Mouse (Mus musculus): ENCODE results near the gene Fancc. TPM values are rescaled to one million over a fixed set of nuclear protein-coding genes. Genes with fewer than 3 reads are reported as not detected.
A peak's percentile ranks its signal among the peaks of the same experiment; 100 is the strongest.

The Fancc gene
- total and polyA plus RNA-seq, 2 experiments: 4.0 to 4.6 TPM

GRCm38 (mm10) chr13:63513374-63514098, 16.5 kb upstream of the Fancc start:
- no peak for DNase-seq (ENCODE audit: extremely low read depth, low read depth, low spot score)
- no peak for TF ChIP-seq POLR2A (IDR thresholded peaks at IDR 0.05; ENCODE audit: extremely low read depth, insufficient read depth, low read length)
- Histone ChIP-seq H3K79me2 (ENCODE audit: control insufficient read depth, insufficient read depth, low read length) (no peaks in the 10 kb centered on the region), H3K27me3 (ENCODE audit: control insufficient read depth, insufficient read depth, low read length) (no peaks in the 10 kb centered on the region), H3K36me3 (ENCODE audit: control insufficient read depth, insufficient read depth, low read length) (peaks cover 83% of the 10 kb centered on the region), H3K4me1 (ENCODE audit: control insufficient read depth, insufficient read depth, low read length) (no peaks in the 10 kb centered on the region), H3K9ac (ENCODE audit: low read depth, low read length) (no peak overlapping the region), H3K27ac (replicated peaks; ENCODE audit: insufficient read depth, low read depth, low read length) (no peak overlapping the region), H3K4me3 (ENCODE audit: insufficient read depth, low read depth, low read length) (no peak overlapping the region)
- 87% methylated on average over 26 of the region's 26 CpGs for WGBS

GRCm38 (mm10) chr13:63512411-63512810, 15.3 kb upstream of the Fancc start:
- DNase-seq (ENCODE audit: extremely low read depth, low read depth, low spot score): no peak
- H3K27ac ChIP-seq (replicated peaks; ENCODE audit: insufficient read depth, low read depth, low read length): no peak overlapping the region
- WGBS: 89% methylated on average over 6 of the region's 6 CpGs
- TF ChIP-seq CTCF (IDR thresholded peaks at IDR 0.05; ENCODE audit: low read depth, low read length) (no peak), POLR2A (IDR thresholded peaks at IDR 0.05; ENCODE audit: extremely low read depth, insufficient read depth, low read length) (no peak)
- no peak overlapping the region for H3K9ac ChIP-seq (ENCODE audit: low read depth, low read length)
- H3K79me2 ChIP-seq (ENCODE audit: control insufficient read depth, insufficient read depth, low read length): no peaks in the 10 kb centered on the region
- no peaks in the 10 kb centered on the region for H3K27me3 ChIP-seq (ENCODE audit: control insufficient read depth, insufficient read depth, low read length)
- peaks cover 82% of the 10 kb centered on the region for H3K36me3 ChIP-seq (ENCODE audit: control insufficient read depth, insufficient read depth, low read length)
- H3K4me3 ChIP-seq (ENCODE audit: insufficient read depth, low read depth, low read length): no peak overlapping the region
- no peaks in the 10 kb centered on the region for H3K4me1 ChIP-seq (ENCODE audit: control insufficient read depth, insufficient read depth, low read length)

- H3K27me3 ChIP-seq (ENCODE audit: control insufficient read depth, insufficient read depth, low read length): no peaks in the 10 kb centered on the region
- peaks cover 40% of the 10 kb centered on the region for H3K36me3 ChIP-seq (ENCODE audit: control insufficient read depth, insufficient read depth, low read length)
- H3K79me2 ChIP-seq (ENCODE audit: control insufficient read depth, insufficient read depth, low read length): no peaks in the 10 kb centered on the region
- TF ChIP-seq POLR2A (IDR thresholded peaks at IDR 0.05; ENCODE audit: extremely low read depth, insufficient read depth, low read length) (no peak), CTCF (IDR thresholded peaks at IDR 0.05; ENCODE audit: low read depth, low read length) (0 out of 2 replicates have a peak, but pooled peaks have one; percentile 21)
- H3K4me3 ChIP-seq (ENCODE audit: insufficient read depth, low read depth, low read length): no peak overlapping the region
- no peaks in the 10 kb centered on the region for H3K4me1 ChIP-seq (ENCODE audit: control insufficient read depth, insufficient read depth, low read length)
- no peak overlapping the region for H3K27ac ChIP-seq (replicated peaks; ENCODE audit: insufficient read depth, low read depth, low read length)
- 79% methylated on average over 5 of the region's 5 CpGs for WGBS
- H3K9ac ChIP-seq (ENCODE audit: low read depth, low read length): no peak overlapping the region
- peak; percentile 33 for DNase-seq (ENCODE audit: extremely low read depth, low read depth, low spot score)
Measured at GRCm38 (mm10) chr13:63507821-63508220, 10.7 kb upstream of the Fancc start.

GRCm38 (mm10) chr13:63507001-63507556, 10.0 kb upstream of the Fancc start:
- H3K36me3 ChIP-seq (ENCODE audit: control insufficient read depth, insufficient read depth, low read length): peaks cover 33% of the 10 kb centered on the region
- no peak for TF ChIP-seq CTCF (IDR thresholded peaks at IDR 0.05; ENCODE audit: low read depth, low read length)
- no peak for TF ChIP-seq POLR2A (IDR thresholded peaks at IDR 0.05; ENCODE audit: extremely low read depth, insufficient read depth, low read length)
- H3K4me3 ChIP-seq (ENCODE audit: insufficient read depth, low read depth, low read length): no peak overlapping the region
- H3K27me3 ChIP-seq (ENCODE audit: control insufficient read depth, insufficient read depth, low read length): no peaks in the 10 kb centered on the region
- 95% methylated on average over 6 of the region's 6 CpGs for WGBS
- H3K79me2 ChIP-seq (ENCODE audit: control insufficient read depth, insufficient read depth, low read length): no peaks in the 10 kb centered on the region
- no peak for DNase-seq (ENCODE audit: extremely low read depth, low read depth, low spot score)
- H3K27ac ChIP-seq (replicated peaks; ENCODE audit: insufficient read depth, low read depth, low read length): no peak overlapping the region
- H3K4me1 ChIP-seq (ENCODE audit: control insufficient read depth, insufficient read depth, low read length): no peaks in the 10 kb centered on the region
- H3K9ac ChIP-seq (ENCODE audit: low read depth, low read length): no peak overlapping the region

- Histone ChIP-seq H3K9ac (ENCODE audit: low read depth, low read length) (no peak overlapping the region), H3K27ac (replicated peaks; ENCODE audit: insufficient read depth, low read depth, low read length) (no peak overlapping the region), H3K36me3 (ENCODE audit: control insufficient read depth, insufficient read depth, low read length) (peaks cover 27% of the 10 kb centered on the region), H3K4me1 (ENCODE audit: control insufficient read depth, insufficient read depth, low read length) (no peaks in the 10 kb centered on the region), H3K27me3 (ENCODE audit: control insufficient read depth, insufficient read depth, low read length) (no peaks in the 10 kb centered on the region), H3K79me2 (ENCODE audit: control insufficient read depth, insufficient read depth, low read length) (no peaks in the 10 kb centered on the region), H3K4me3 (ENCODE audit: insufficient read depth, low read depth, low read length) (no peak overlapping the region)
- WGBS: 24% methylated on average over 1 of the region's 1 CpGs
- DNase-seq (ENCODE audit: extremely low read depth, low read depth, low spot score): no peak
- TF ChIP-seq CTCF (IDR thresholded peaks at IDR 0.05; ENCODE audit: low read depth, low read length) (no peak), POLR2A (IDR thresholded peaks at IDR 0.05; ENCODE audit: extremely low read depth, insufficient read depth, low read length) (no peak)
Measured at GRCm38 (mm10) chr13:63506364-63506763, 9.3 kb upstream of the Fancc start.

GRCm38 (mm10) chr13:63502391-63502790, 5.3 kb upstream of the Fancc start:
- Histone ChIP-seq H3K4me3 (ENCODE audit: insufficient read depth, low read depth, low read length) (no peak overlapping the region), H3K27me3 (ENCODE audit: control insufficient read depth, insufficient read depth, low read length) (no peaks in the 10 kb centered on the region), H3K79me2 (ENCODE audit: control insufficient read depth, insufficient read depth, low read length) (no peaks in the 10 kb centered on the region), H3K9ac (ENCODE audit: low read depth, low read length) (no peak overlapping the region), H3K36me3 (ENCODE audit: control insufficient read depth, insufficient read depth, low read length) (no peaks in the 10 kb centered on the region), H3K4me1 (ENCODE audit: control insufficient read depth, insufficient read depth, low read length) (no peaks in the 10 kb centered on the region), H3K27ac (replicated peaks; ENCODE audit: insufficient read depth, low read depth, low read length) (no peak overlapping the region)
- TF ChIP-seq CTCF (IDR thresholded peaks at IDR 0.05; ENCODE audit: low read depth, low read length) (no peak), POLR2A (IDR thresholded peaks at IDR 0.05; ENCODE audit: extremely low read depth, insufficient read depth, low read length) (no peak)
- no peak for DNase-seq (ENCODE audit: extremely low read depth, low read depth, low spot score)
- 96% methylated on average over 2 of the region's 2 CpGs for WGBS
